Mouse (Mus musculus) embryonic facial prominence, embryonic 15.5 days (tissue): ENCODE measurements around the gene Srgap1. TPM values are rescaled to one million over a fixed set of nuclear protein-coding genes. Genes with fewer than 3 reads are reported as not detected.

Experiments used
- ATAC-seq: fragments of 200-750 bp; cut with Nextera tagmentation; 2 replicates; pipeline ENCODE4 v1.8.0; 2017; ENCODE audit warnings: low read depth, moderate TSS enrichment; ENCODE audit not compliant: insufficient number of reproducible peaks, low FRiP score, low TSS enrichment
- H3K27ac ChIP-seq: fragments of 300-500 bp; sonication (generic); replicated peaks from 2 replicates; pipeline ENCODE4 v1.5.1; 2015; ENCODE audit warnings: mild to moderate bottlenecking, inconsistent platforms
- H3K27me3 ChIP-seq: fragments of 300-500 bp; sonication (generic); 2 replicates; pipeline ENCODE4 v1.6.1; 2015; ENCODE audit warnings: inconsistent platforms
- H3K36me3 ChIP-seq: fragments of 300-500 bp; sonication (generic); 2 replicates; pipeline ENCODE4 v1.6.1; 2015; ENCODE audit warnings: mild to moderate bottlenecking, inconsistent platforms
- H3K4me1 ChIP-seq: fragments of 300-500 bp; sonication (generic); 2 replicates; pipeline ENCODE4 v1.6.1; 2015; ENCODE audit warnings: inconsistent platforms
- H3K4me2 ChIP-seq: fragments of 300-500 bp; sonication (generic); replicated peaks from 2 replicates; pipeline ENCODE4 v1.6.1; 2015; ENCODE audit warnings: mild to moderate bottlenecking, inconsistent platforms
- H3K4me3 ChIP-seq: fragments of 300-500 bp; sonication (generic); replicated peaks from 2 replicates; pipeline ENCODE4 v1.5.1; 2015; ENCODE audit warnings: mild to moderate bottlenecking, inconsistent platforms
- H3K9ac ChIP-seq: fragments of 300-500 bp; sonication (generic); 2 replicates; pipeline ENCODE4 v1.6.1; 2015; ENCODE audit warnings: inconsistent platforms
- H3K9me3 ChIP-seq: fragments of 300-500 bp; sonication (generic); replicated peaks from 2 replicates; pipeline ENCODE4 v1.6.1; 2016; ENCODE audit warnings: inconsistent platforms
- WGBS: fragments of 180-500 bp; shearing (Covaris S2); methylation state at CpG from one replicate; pipeline ENCODE4 v1.1.7; 2015; 5-methylcytosine and 5-hydroxymethylcytosine counted together
- polyA plus RNA-seq: library from polyadenylated mRNA; unstranded; fragments of >200 nt; fragmentation: Nextera tagmentation; extraction: Ambion mirVana; gene quantifications from 2 replicates; pipeline ENCODE4 v1.2.1, GENCODE M21; 2015

The Srgap1 gene
- polyA plus RNA-seq, 1 experiment from 2014 or later = 13.1 TPM

GRCm38 (mm10) chr10:121878855-121879254 is 168.3 kb downstream of the Srgap1 start:
- Histone ChIP-seq H3K9me3 (no peaks in the 10 kb centered on the region), H3K4me3 (no peak overlapping the region), H3K4me1 (no peaks in the 10 kb centered on the region), H3K36me3 (no peaks in the 10 kb centered on the region), H3K9ac (no peak overlapping the region), H3K27me3 (no peaks in the 10 kb centered on the region), H3K4me2 (no peak overlapping the region), H3K27ac (no peak overlapping the region)
- no peak for ATAC-seq
- 46% methylated on average over 7 of the region's 7 CpGs for WGBS

GRCm38 (mm10) chr10:121877906-121878305 is 169.2 kb downstream of the Srgap1 start:
- H3K4me2 ChIP-seq = no peak overlapping the region
- no peaks in the 10 kb centered on the region for H3K36me3 ChIP-seq
- H3K4me1 ChIP-seq = peaks cover 7% of the 10 kb centered on the region
- 74% methylated on average over 9 of the region's 9 CpGs for whole genome bisulfite sequencing
- no peak for ATAC-seq
- no peaks in the 10 kb centered on the region for H3K9me3 ChIP-seq
- no peak overlapping the region for H3K9ac ChIP-seq
- no peaks in the 10 kb centered on the region for H3K27me3 ChIP-seq
- H3K27ac ChIP-seq = no peak overlapping the region
- H3K4me3 ChIP-seq = no peak overlapping the region

GRCm38 (mm10) chr10:121873063-121873489 is 174.0 kb downstream of the Srgap1 start:
- H3K4me3 ChIP-seq = no peak overlapping the region
- H3K9ac ChIP-seq = no peak overlapping the region
- peaks cover 13% of the 10 kb centered on the region for H3K36me3 ChIP-seq
- H3K4me2 ChIP-seq = no peak overlapping the region
- WGBS = 15% methylated on average over 4 of the region's 4 CpGs
- ATAC-seq = peak; percentile 82
- no peaks in the 10 kb centered on the region for H3K9me3 ChIP-seq
- H3K4me1 ChIP-seq = peaks cover 13% of the 10 kb centered on the region
- no peaks in the 10 kb centered on the region for H3K27me3 ChIP-seq
- H3K27ac ChIP-seq = peak overlapping the region; percentile 17; the same call in 1 of the 2 replicates

- 54% methylated on average over 8 of the region's 8 CpGs for WGBS
- Histone ChIP-seq H3K4me2 (no peak overlapping the region), H3K4me1 (peaks cover 13% of the 10 kb centered on the region), H3K4me3 (no peak overlapping the region), H3K27ac (no peak overlapping the region), H3K27me3 (no peaks in the 10 kb centered on the region), H3K36me3 (peaks cover 13% of the 10 kb centered on the region), H3K9me3 (no peaks in the 10 kb centered on the region), H3K9ac (no peak overlapping the region)
- no peak for ATAC-seq
Measured at GRCm38 (mm10) chr10:121869941-121870340, 177.2 kb downstream of the Srgap1 start.

GRCm38 (mm10) chr10:121868255-121868654 is 178.9 kb downstream of the Srgap1 start:
- Histone ChIP-seq H3K9me3 (no peaks in the 10 kb centered on the region), H3K4me2 (no peak overlapping the region), H3K27ac (no peak overlapping the region), H3K4me1 (peaks cover 10% of the 10 kb centered on the region), H3K4me3 (no peak overlapping the region), H3K27me3 (no peaks in the 10 kb centered on the region), H3K9ac (no peak overlapping the region), H3K36me3 (peaks cover 13% of the 10 kb centered on the region)
- WGBS = 96% methylated on average over 3 of the region's 3 CpGs
- no peak for ATAC-seq

- Histone ChIP-seq H3K36me3 (peaks cover 13% of the 10 kb centered on the region), H3K9ac (no peak overlapping the region), H3K27me3 (no peaks in the 10 kb centered on the region), H3K4me2 (no peak overlapping the region), H3K27ac (no peak overlapping the region), H3K4me3 (no peak overlapping the region), H3K4me1 (no peaks in the 10 kb centered on the region), H3K9me3 (no peaks in the 10 kb centered on the region)
- 43% methylated on average over 18 of the region's 18 CpGs for WGBS
- no peak for ATAC-seq
Measured at GRCm38 (mm10) chr10:121865503-121866239, 181.4 kb downstream of the Srgap1 start.

GRCm38 (mm10) chr10:121860924-121861323 is 186.2 kb downstream of the Srgap1 start:
- H3K27ac ChIP-seq = no peak overlapping the region
- H3K4me2 ChIP-seq = no peak overlapping the region

GRCm38 (mm10) chr10:121859803-121860571 is 187.1 kb downstream of the Srgap1 start:
- no peak for ATAC-seq
- no peak overlapping the region for H3K27ac ChIP-seq

More at GRCm38 (mm10) chr10:121860924-121861323, 186.2 kb downstream of the Srgap1 start:
- Histone ChIP-seq H3K9me3 (no peaks in the 10 kb centered on the region), H3K4me1 (peaks cover 9% of the 10 kb centered on the region; the same call in 1 of the 2 replicates), H3K4me3 (no peak overlapping the region), H3K9ac (no peak overlapping the region), H3K27me3 (no peaks in the 10 kb centered on the region), H3K36me3 (0 out of 2 replicates have a peak, but pooled peaks cover 3% of the 10 kb centered on the region)
- no peak for ATAC-seq
- WGBS = 69% methylated on average over 2 of the region's 2 CpGs

GRCm38 (mm10) chr10:121858911-121859310 is 188.2 kb downstream of the Srgap1 start:
- no peak for ATAC-seq
- Histone ChIP-seq H3K27me3 (no peaks in the 10 kb centered on the region), H3K4me1 (peaks cover 10% of the 10 kb centered on the region; the same call in 1 of the 2 replicates), H3K27ac (no peak overlapping the region), H3K36me3 (0 out of 2 replicates have a peak, but pooled peaks cover 5% of the 10 kb centered on the region), H3K9me3 (no peaks in the 10 kb centered on the region), H3K9ac (no peak overlapping the region), H3K4me3 (no peak overlapping the region), H3K4me2 (no peak overlapping the region)
- WGBS = 68% methylated on average over 2 of the region's 2 CpGs

More at GRCm38 (mm10) chr10:121859803-121860571, 187.1 kb downstream of the Srgap1 start:
- H3K4me1 ChIP-seq = peaks cover 9% of the 10 kb centered on the region; the same call in 1 of the 2 replicates
- 0 out of 2 replicates have a peak, but pooled peaks cover 5% of the 10 kb centered on the region for H3K36me3 ChIP-seq
- WGBS = 68% methylated on average over 10 of the region's 10 CpGs
- no peak overlapping the region for H3K4me3 ChIP-seq
- no peaks in the 10 kb centered on the region for H3K9me3 ChIP-seq
- H3K27me3 ChIP-seq = no peaks in the 10 kb centered on the region
- H3K9ac ChIP-seq = no peak overlapping the region
- no peak overlapping the region for H3K4me2 ChIP-seq

- H3K9me3 ChIP-seq = no peaks in the 10 kb centered on the region
- 50% methylated on average over 1 of the region's 1 CpGs for WGBS
Measured at GRCm38 (mm10) chr10:121858086-121858485, 189.0 kb downstream of the Srgap1 start.

GRCm38 (mm10) chr10:121855863-121856446 is 191.2 kb downstream of the Srgap1 start:
- no peak overlapping the region for H3K4me2 ChIP-seq
- H3K27me3 ChIP-seq = no peaks in the 10 kb centered on the region
- H3K9me3 ChIP-seq = no peaks in the 10 kb centered on the region
- no peak overlapping the region for H3K4me3 ChIP-seq
- H3K4me1 ChIP-seq = peaks cover 18% of the 10 kb centered on the region
- ATAC-seq = no peak
- 78% methylated on average over 7 of the region's 7 CpGs for WGBS
- H3K9ac ChIP-seq = no peak overlapping the region
- no peak overlapping the region for H3K27ac ChIP-seq
- 0 out of 2 replicates have a peak, but pooled peaks cover 5% of the 10 kb centered on the region for H3K36me3 ChIP-seq

More at GRCm38 (mm10) chr10:121858086-121858485, 189.0 kb downstream of the Srgap1 start:
- no peak for ATAC-seq
- Histone ChIP-seq H3K4me1 (peaks cover 18% of the 10 kb centered on the region), H3K4me3 (no peak overlapping the region), H3K36me3 (0 out of 2 replicates have a peak, but pooled peaks cover 5% of the 10 kb centered on the region), H3K9ac (no peak overlapping the region), H3K4me2 (no peak overlapping the region), H3K27me3 (no peaks in the 10 kb centered on the region), H3K27ac (no peak overlapping the region)
